9 mouse cellular contexts compared by ENCODE assay signal in the genomic region with DNA sequence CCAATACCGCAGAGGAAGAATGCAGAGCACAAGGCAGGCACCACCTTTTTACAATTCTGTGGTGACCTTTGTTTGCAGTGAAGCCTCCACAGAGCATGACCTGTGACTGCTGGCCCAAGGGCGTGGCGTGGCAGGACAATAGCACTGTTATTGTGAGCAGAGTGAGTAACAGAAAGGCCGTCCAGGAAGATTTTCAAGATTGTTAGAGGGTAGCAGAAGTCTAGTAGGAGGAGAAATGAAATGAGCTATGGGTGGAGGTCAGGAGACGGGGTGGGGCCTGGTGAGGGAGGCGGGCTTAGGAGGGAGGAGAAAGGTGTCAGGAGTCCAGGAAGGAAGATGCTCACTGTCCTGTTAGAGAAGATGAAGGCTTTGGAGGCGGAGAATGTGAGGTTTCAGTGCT. TPM values are rescaled to one million over a fixed set of nuclear protein-coding genes. Genes with fewer than 3 reads are reported as not detected.
A peak's percentile ranks its signal among the peaks of the same experiment; 100 is the strongest.
DNase-seq lines count a peak whose midpoint lies in the region; ATAC-seq lines count a peak whose summit lies in the region.
"Had no signal": no experiment of that assay in that cellular context is flagged by ENCODE, and none has a peak within 500 bp of the region (broad histone marks: within the 10 kb centered on the region; RNA-seq: fewer than 3 reads in every experiment).

No protein-coding gene starts in this region.

- H3K4me2 ChIP-seq in kidney, embryonic 15.5 days = peak overlapping the region; percentile 45
- H3K4me2 ChIP-seq in forebrain, embryonic 12.5 days = no peak overlapping the region
- H3K4me2 ChIP-seq: midbrain, embryonic 11.5 days had no signal

- no peak overlapping the region for H3K9ac ChIP-seq in kidney, embryonic 15.5 days
- no peak overlapping the region for H3K9ac ChIP-seq in forebrain, embryonic 12.5 days

- DNase-seq in heart, adult 18-20 months = peak; percentile 31 to 56
- no peak for DNase-seq in heart, postnatal 25 days (ENCODE audit: low spot score)
- peak; percentile 72 for DNase-seq in ES-CJ7 (ENCODE audit: low read depth, low spot score)
- peak; percentile 65 for DNase-seq in lung, postnatal 36 days
- DNase-seq in left cerebral cortex, adult 11 months (ENCODE audit: low spot score) = no peak
- no peak for DNase-seq in embryo, embryonic 10.5 days (ENCODE audit: low spot score)

- ATAC-seq in kidney, embryonic 15.5 days (replicated peaks; ENCODE audit: low FRiP score) = 0 out of 2 replicates have a peak, but pooled peaks have one; percentile 20
- ATAC-seq in forebrain, embryonic 12.5 days (ENCODE audit: low FRiP score) = no peak

- no peaks in the 10 kb centered on the region for H3K27me3 ChIP-seq in kidney, embryonic 15.5 days
- no peaks in the 10 kb centered on the region for H3K27me3 ChIP-seq in forebrain, embryonic 12.5 days

- peaks cover 21% of the 10 kb centered on the region for H3K4me1 ChIP-seq in kidney, embryonic 15.5 days
- H3K4me1 ChIP-seq in forebrain, embryonic 12.5 days = peaks cover 8% of the 10 kb centered on the region

- intact Hi-C loops in heart, postnatal 25 days (cut with DNase I) = loop anchor here (2.0 kb wide), 1 partner anchor 42 kb away; no protein-coding TSS in a partner anchor

- H3K36me3 ChIP-seq in kidney, embryonic 15.5 days = no peaks in the 10 kb centered on the region
- no peaks in the 10 kb centered on the region for H3K36me3 ChIP-seq in forebrain, embryonic 12.5 days (replicated peaks)

- H3K27ac ChIP-seq in kidney, embryonic 15.5 days = peak overlapping the region; percentile 81
- no peak overlapping the region for H3K27ac ChIP-seq in forebrain, embryonic 12.5 days

- WGBS in kidney, embryonic 15.5 days = 65% methylated on average over 7 of the region's 7 CpGs
- 70% methylated on average over 7 of the region's 7 CpGs for WGBS in forebrain, embryonic 12.5 days

- H3K9me3 ChIP-seq in kidney, embryonic 15.5 days (replicated peaks) = no peaks in the 10 kb centered on the region
- no peaks in the 10 kb centered on the region for H3K9me3 ChIP-seq in forebrain, embryonic 12.5 days

- no peak overlapping the region for H3K4me3 ChIP-seq in kidney, embryonic 15.5 days (replicated peaks)
- H3K4me3 ChIP-seq in forebrain, embryonic 12.5 days (replicated peaks) = no peak overlapping the region

RNA-seq across cellular contexts. Expression of gene Pbp2, which starts 12.5 kb away (rescaled TPM):
- not detected for total RNA-seq in heart, adult 18-20 months (2021)
- total RNA-seq in heart, postnatal 25 days (2021) = not detected
- polyA plus RNA-seq in kidney, embryonic 15.5 days (2015; fragmentation: Nextera tagmentation; extraction: Ambion mirVana) = 0.16 and 0.17 TPM in 2 replicates
- polyA plus RNA-seq in forebrain, embryonic 12.5 days (2016; fragmentation: Nextera tagmentation; extraction: Ambion mirVana) = not detected in 2 replicates
- polyA plus RNA-seq: midbrain, embryonic 11.5 days had no signal

RNA-seq across cellular contexts. Expression of gene Emp1, which starts 39.6 kb away (rescaled TPM):
- 10 to 100 TPM; 39.9 to 43.1 TPM for total RNA-seq in heart, adult 18-20 months (2021)
- total RNA-seq in heart, postnatal 25 days (2021) = 10 to 100 TPM; 56.1 to 70.8 TPM
- 54.3 and 60.3 TPM in 2 replicates for polyA plus RNA-seq in kidney, embryonic 15.5 days (2015; fragmentation: Nextera tagmentation; extraction: Ambion mirVana)
- 6.7 and 7.9 TPM in 2 replicates for polyA plus RNA-seq in forebrain, embryonic 12.5 days (2016; fragmentation: Nextera tagmentation; extraction: Ambion mirVana)

Comparison
In these comparisons a context has a peak if more than half of its experiments do, and no peak if none do; other contexts are left out.
1. DNase-seq: peak in heart, adult 18-20 months (2 of 2), ES-CJ7 (single experiment) and lung, postnatal 36 days (single experiment); none in heart, postnatal 25 days (single experiment), left cerebral cortex, adult 11 months (single experiment) and embryo, embryonic 10.5 days (single experiment).